Comparison of ENCODE assay signal across 23 mouse cellular contexts in genomic region chr3:121851006-121851405, GRCm38 (mm10). TPM values are rescaled to one million over a fixed set of nuclear protein-coding genes. Genes with fewer than 3 reads are reported as not detected.
DNase-seq lines count a peak whose midpoint lies in the region; ATAC-seq and TF ChIP-seq lines count a peak whose summit lies in the region.
"Had no signal": no experiment of that assay in that cellular context is flagged by ENCODE, and none has a peak within 500 bp of the region (broad histone marks: within the 10 kb centered on the region; RNA-seq: fewer than 3 reads in every experiment).

No protein-coding gene starts in this region.

- no peak overlapping the region for H3K4me2 ChIP-seq in lung, embryonic 16.5 days (ENCODE audit: low read depth, low read length)
- H3K4me2 ChIP-seq: embryonic facial prominence, embryonic 15.5 days; forebrain, embryonic 15.5 days; heart, embryonic 11.5 days; heart, embryonic 15.5 days; hindbrain, embryonic 13.5 days had no signal

- 90% methylated on average over 3 of the region's 3 CpGs for WGBS in kidney, adult 2 months
- WGBS in lung, embryonic 16.5 days: 67% methylated on average over 3 of the region's 3 CpGs

- H3K36me3 ChIP-seq in kidney, adult 2 months (ENCODE audit: control insufficient read depth, insufficient read depth, low read length): no peaks in the 10 kb centered on the region
- H3K36me3 ChIP-seq in lung, embryonic 16.5 days (ENCODE audit: control insufficient read depth, insufficient read depth, low read length): no peaks in the 10 kb centered on the region
- H3K36me3 ChIP-seq: embryonic facial prominence, embryonic 15.5 days; forebrain, embryonic 10.5 days; forebrain, embryonic 15.5 days; heart, embryonic 15.5 days; hindbrain, embryonic 13.5 days had no signal

- peak overlapping the region; percentile 35; the same call in 1 of the 2 replicates for H3K27ac ChIP-seq in kidney, adult 2 months (ENCODE audit: insufficient read depth, low read depth, low read length)
- peak overlapping the region; percentile 58 for H3K27ac ChIP-seq in lung, embryonic 16.5 days (ENCODE audit: low read length)
- H3K27ac ChIP-seq: embryonic facial prominence, embryonic 15.5 days; forebrain, embryonic 10.5 days; forebrain, embryonic 15.5 days; heart, adult 2 months; heart, embryonic 15.5 days; hindbrain, embryonic 13.5 days had no signal

- TF ChIP-seq CTCF in kidney, adult 2 months (conservative IDR thresholded peaks at IDR 0.05; ENCODE audit: insufficient read depth, insufficient read length, low read depth, low read length): no peak

- H3K27me3 ChIP-seq in kidney, adult 2 months (replicated peaks; ENCODE audit: control insufficient read depth, insufficient read depth, low read length): no peaks in the 10 kb centered on the region
- no peaks in the 10 kb centered on the region for H3K27me3 ChIP-seq in lung, embryonic 16.5 days (ENCODE audit: control insufficient read depth, insufficient read depth, low read depth, low read length)
- H3K27me3 ChIP-seq: CH12.LX; embryonic facial prominence, embryonic 15.5 days; forebrain, embryonic 15.5 days; heart, embryonic 15.5 days; hindbrain, embryonic 13.5 days; Patski had no signal

- no peak overlapping the region for H3K9ac ChIP-seq in lung, embryonic 16.5 days (ENCODE audit: low read length)
- H3K9ac ChIP-seq: embryonic facial prominence, embryonic 15.5 days; forebrain, embryonic 15.5 days; heart, embryonic 15.5 days; hindbrain, embryonic 13.5 days had no signal

- DNase-seq in kidney, adult 2 months: no peak
- no peak for DNase-seq in kidney, adult 11 months
- DNase-seq in lung, postnatal 25 days (ENCODE audit: low spot score): peak; percentile 76
- no peak for DNase-seq in left cerebral cortex, adult 9 months (ENCODE audit: low spot score in 2 of 2)
- no peak for DNase-seq in kidney, postnatal 4 days
- DNase-seq: adrenal gland, adult 8-10 months; cerebellum, adult 11 months; cerebellum, adult 8-10 months; cerebellum, postnatal 14 days; embryo, embryonic 11 days; gastrocnemius, postnatal 36 days; heart, adult 2 months; heart, postnatal 14 days had no signal

- TF ChIP-seq POLR2A in kidney, adult 2 months (IDR thresholded peaks at IDR 0.05; ENCODE audit: low read depth, low read length): no peak

- no peak overlapping the region for H3K4me3 ChIP-seq in kidney, adult 2 months (ENCODE audit: insufficient read depth, low read depth, low read length)
- no peak overlapping the region for H3K4me3 ChIP-seq in lung, embryonic 16.5 days (ENCODE audit: low read length)
- H3K4me3 ChIP-seq: embryonic facial prominence, embryonic 15.5 days; erythroblast, embryonic 14.5 days; forebrain, embryonic 10.5 days; forebrain, embryonic 15.5 days; heart, adult 2 months; heart, embryonic 15.5 days; hindbrain, embryonic 13.5 days had no signal

- no peaks in the 10 kb centered on the region for H3K9me3 ChIP-seq in lung, embryonic 16.5 days (ENCODE audit: control insufficient read depth, low read length)
- H3K9me3 ChIP-seq: embryonic facial prominence, embryonic 15.5 days; forebrain, embryonic 10.5 days; forebrain, embryonic 15.5 days; heart, embryonic 15.5 days; hindbrain, embryonic 13.5 days had no signal

- ATAC-seq in lung, embryonic 16.5 days (ENCODE audit: low read depth): no peak
- ATAC-seq: forebrain, embryonic 15.5 days; Patski had no signal

- H3K4me1 ChIP-seq in kidney, adult 2 months (ENCODE audit: control insufficient read depth, insufficient read depth, low read length): peaks cover 27% of the 10 kb centered on the region; the same call in 1 of the 2 replicates
- H3K4me1 ChIP-seq in lung, embryonic 16.5 days (replicated peaks; ENCODE audit: control insufficient read depth, insufficient read depth, low read length): peaks cover 10% of the 10 kb centered on the region
- H3K4me1 ChIP-seq: embryonic facial prominence, embryonic 15.5 days; forebrain, embryonic 15.5 days; heart, embryonic 15.5 days; hindbrain, embryonic 13.5 days had no signal

RNA-seq across cellular contexts. Expression of gene Abcd3, which starts 35.9 kb away (rescaled TPM):
- polyA plus RNA-seq in kidney, adult 2 months (2012; rRNA removed): 25.5 and 48.2 TPM in 2 replicates
- polyA plus RNA-seq in lung, embryonic 16.5 days (2015; fragmentation: Nextera tagmentation; extraction: Ambion mirVana): 84.8 and 87.2 TPM in 2 replicates
